Mouse (Mus musculus): ENCODE measurements around the gene Plekha7.

DNA sequence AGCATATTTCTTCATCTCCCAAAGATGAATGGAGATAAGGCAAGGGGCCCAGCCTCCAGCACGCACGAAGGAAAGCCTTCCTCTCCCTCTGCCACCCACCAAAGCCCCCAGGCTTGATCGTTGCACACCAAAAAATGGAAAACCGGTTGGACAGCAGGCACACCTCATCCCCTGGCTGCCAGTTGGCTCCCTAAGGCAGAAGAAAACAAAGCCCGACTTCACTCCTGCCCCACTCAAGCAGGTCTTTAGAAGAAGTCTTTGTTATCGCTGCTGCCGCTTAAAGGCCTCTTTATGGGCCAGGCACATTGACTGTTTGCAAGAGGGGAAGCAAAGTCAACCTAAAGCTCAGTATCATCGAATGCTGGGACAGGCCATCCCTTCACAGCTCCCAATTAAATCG is 29.9 kb downstream of the Plekha7 start:
- TF ChIP-seq CTCF (IDR thresholded peaks at IDR 0.05; ENCODE audit: extremely low read depth, insufficient read length, insufficient replicate concordance, low read depth, low read length) (no peak), POLR2A (IDR thresholded peaks at IDR 0.05; ENCODE audit: low read depth, low read length) (no peak)

Data from small intestine, adult 2 months (tissue).